Mouse (Mus musculus): Measurements from ENCODE around the gene Sh3pxd2b. TPM values are rescaled to one million over a fixed set of nuclear protein-coding genes. Genes with fewer than 3 reads are reported as not detected.

Sh3pxd2b gene
- polyA plus RNA-seq, 1 experiment from 2014 or later: 0.79 TPM

DNA sequence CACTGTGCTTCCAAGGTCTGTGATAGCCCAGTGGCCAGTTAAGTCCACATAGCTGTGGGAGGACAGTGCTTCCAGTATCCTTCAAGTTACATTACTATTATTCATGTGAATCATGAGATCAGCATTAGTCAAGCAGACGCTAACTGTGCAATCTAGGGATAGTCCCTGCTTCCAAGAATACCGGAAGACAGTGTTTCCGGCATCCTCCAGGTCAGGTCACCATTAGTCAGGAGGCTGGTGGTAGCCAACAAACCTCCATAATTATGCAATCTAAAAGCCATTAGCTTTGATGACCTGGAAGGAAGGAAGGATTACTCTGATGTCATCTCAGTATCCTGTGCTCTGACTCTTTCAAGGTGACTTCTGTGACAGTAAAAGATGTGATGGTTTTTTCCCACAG is 57.1 kb downstream of the Sh3pxd2b start:
- Histone ChIP-seq H3K4me3 (ENCODE audit: low read depth, low read length) (no peak overlapping the region), H3K9me3 (ENCODE audit: low read length) (no peaks in the 10 kb centered on the region), H3K27me3 (ENCODE audit: insufficient read depth, low read length) (no peaks in the 10 kb centered on the region), H3K27ac (ENCODE audit: low read depth) (no peak overlapping the region), H3K4me1 (ENCODE audit: insufficient read depth) (no peaks in the 10 kb centered on the region), H3K9ac (replicated peaks) (no peak overlapping the region), H3K4me2 (ENCODE audit: low read depth, low read length) (no peak overlapping the region), H3K36me3 (replicated peaks; ENCODE audit: insufficient read depth, low read length) (no peaks in the 10 kb centered on the region)
- TF ChIP-seq CTCF (IDR thresholded peaks at IDR 0.05; ENCODE audit: low read depth): no peak
- TF ChIP-seq EP300 (IDR thresholded peaks at IDR 0.05; ENCODE audit: low read depth): peak; percentile 44
- DNase-seq: no peak
- WGBS (ENCODE audit: insufficient replicate concordance): 81% methylated on average over 3 of the region's 3 CpGs
- no peak for ATAC-seq

DNA sequence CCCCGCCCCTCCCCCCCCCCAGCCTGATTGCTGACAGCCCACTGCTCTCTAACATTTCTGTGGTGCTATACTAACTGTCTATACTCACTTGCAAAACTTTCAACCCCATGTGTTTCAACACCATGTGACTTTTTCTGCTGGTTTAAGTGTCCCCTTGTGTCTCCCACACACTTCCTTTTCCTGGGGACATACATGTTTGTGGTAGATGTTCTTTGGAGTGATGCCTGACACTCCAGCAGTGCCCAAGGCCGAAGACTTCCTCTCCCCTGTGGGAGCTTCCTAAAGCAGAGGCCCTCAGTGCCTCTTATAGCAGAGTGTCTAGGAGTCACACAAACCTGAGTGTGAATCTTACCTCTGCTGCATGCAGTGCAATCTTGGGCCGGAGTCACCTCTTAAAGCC is 60.2 kb downstream of the Sh3pxd2b start:
- no peak overlapping the region for H3K27ac ChIP-seq (ENCODE audit: low read depth)
- WGBS (ENCODE audit: insufficient replicate concordance): 45% methylated on average over 2 of the region's 3 CpGs
- TF ChIP-seq EP300 (IDR thresholded peaks at IDR 0.05; ENCODE audit: low read depth): no peak
- no peak for TF ChIP-seq CTCF (IDR thresholded peaks at IDR 0.05; ENCODE audit: low read depth)
- H3K4me1 ChIP-seq (ENCODE audit: insufficient read depth): no peaks in the 10 kb centered on the region
- H3K27me3 ChIP-seq (ENCODE audit: insufficient read depth, low read length): no peaks in the 10 kb centered on the region
- H3K4me2 ChIP-seq (ENCODE audit: low read depth, low read length): no peak overlapping the region
- no peak overlapping the region for H3K9ac ChIP-seq (replicated peaks)
- no peak for ATAC-seq
- no peaks in the 10 kb centered on the region for H3K36me3 ChIP-seq (replicated peaks; ENCODE audit: insufficient read depth, low read length)
- no peak for DNase-seq
- H3K9me3 ChIP-seq (ENCODE audit: low read length): no peaks in the 10 kb centered on the region
- no peak overlapping the region for H3K4me3 ChIP-seq (ENCODE audit: low read depth, low read length)

GRCm38 (mm10) chr11:32409052-32409451 is 61.4 kb downstream of the Sh3pxd2b start:
- Histone ChIP-seq H3K36me3 (replicated peaks; ENCODE audit: insufficient read depth, low read length) (no peaks in the 10 kb centered on the region), H3K4me2 (ENCODE audit: low read depth, low read length) (no peak overlapping the region), H3K27me3 (ENCODE audit: insufficient read depth, low read length) (no peaks in the 10 kb centered on the region), H3K4me1 (ENCODE audit: insufficient read depth) (no peaks in the 10 kb centered on the region), H3K4me3 (ENCODE audit: low read depth, low read length) (no peak overlapping the region), H3K9ac (replicated peaks) (no peak overlapping the region), H3K27ac (ENCODE audit: low read depth) (no peak overlapping the region), H3K9me3 (ENCODE audit: low read length) (no peaks in the 10 kb centered on the region)
- DNase-seq: no peak
- ATAC-seq: no peak
- no peak for TF ChIP-seq CTCF (IDR thresholded peaks at IDR 0.05; ENCODE audit: low read depth)
- TF ChIP-seq EP300 (IDR thresholded peaks at IDR 0.05; ENCODE audit: low read depth): no peak

DNA sequence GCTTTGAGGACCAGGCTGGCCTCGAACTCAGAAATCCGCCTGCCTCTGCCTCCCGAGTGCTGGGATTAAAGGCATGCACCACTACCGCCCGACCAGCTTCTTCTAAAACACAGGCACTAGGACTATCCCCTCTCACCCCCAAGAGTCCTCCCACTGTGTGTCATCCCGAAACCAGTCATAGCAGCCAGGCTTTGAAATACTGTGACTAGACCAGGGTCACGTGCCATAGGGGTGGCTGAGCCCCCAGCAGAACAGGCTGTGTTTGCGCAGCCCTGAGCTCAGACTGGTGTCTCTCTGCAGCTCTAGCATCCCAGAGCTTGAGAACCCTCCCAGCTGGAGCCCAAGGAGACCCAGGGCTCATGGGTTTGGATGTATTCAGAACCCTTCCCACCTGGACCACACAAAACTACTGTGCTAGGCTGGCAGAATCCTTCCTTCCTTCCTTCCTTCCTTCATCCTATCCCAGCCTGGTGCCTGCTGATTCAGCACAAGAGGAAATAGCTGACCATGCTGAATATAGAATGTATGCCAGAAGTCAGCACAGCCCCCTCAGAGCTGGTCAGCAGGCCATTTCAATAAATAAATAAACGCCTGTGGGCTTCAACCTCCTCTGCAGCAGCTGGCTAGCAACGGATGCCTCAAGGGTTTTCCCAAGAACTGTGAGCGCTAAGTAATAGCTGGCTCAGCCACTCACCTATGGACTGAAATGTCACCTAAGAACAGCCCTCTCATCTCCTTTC is 62.4 kb downstream of the Sh3pxd2b start:
- Histone ChIP-seq H3K27me3 (ENCODE audit: insufficient read depth, low read length) (no peaks in the 10 kb centered on the region), H3K9me3 (ENCODE audit: low read length) (no peaks in the 10 kb centered on the region), H3K4me2 (ENCODE audit: low read depth, low read length) (no peak overlapping the region), H3K4me3 (ENCODE audit: low read depth, low read length) (no peak overlapping the region), H3K4me1 (ENCODE audit: insufficient read depth) (no peaks in the 10 kb centered on the region), H3K27ac (ENCODE audit: low read depth) (no peak overlapping the region), H3K36me3 (replicated peaks; ENCODE audit: insufficient read depth, low read length) (no peaks in the 10 kb centered on the region), H3K9ac (replicated peaks) (no peak overlapping the region)
- ATAC-seq (no peak), DNase-seq (no peak)
- TF ChIP-seq CTCF (IDR thresholded peaks at IDR 0.05; ENCODE audit: low read depth) (no peak), EP300 (IDR thresholded peaks at IDR 0.05; ENCODE audit: low read depth) (no peak)
- WGBS (ENCODE audit: insufficient replicate concordance): 77% methylated on average over 11 of the region's 11 CpGs

GRCm38 (mm10) chr11:32420001-32420400 is 72.4 kb downstream of the Sh3pxd2b start:
- DNase-seq: no peak
- no peak for TF ChIP-seq EP300 (IDR thresholded peaks at IDR 0.05; ENCODE audit: low read depth)
- H3K27ac ChIP-seq (ENCODE audit: low read depth): no peak overlapping the region

GRCm38 (mm10) chr11:32423311-32423710 is 75.7 kb downstream of the Sh3pxd2b start:
- no peak for TF ChIP-seq EP300 (IDR thresholded peaks at IDR 0.05; ENCODE audit: low read depth)
- TF ChIP-seq CTCF (IDR thresholded peaks at IDR 0.05; ENCODE audit: low read depth): no peak
- Histone ChIP-seq H3K4me3 (ENCODE audit: low read depth, low read length) (no peak overlapping the region), H3K4me2 (ENCODE audit: low read depth, low read length) (no peak overlapping the region), H3K4me1 (ENCODE audit: insufficient read depth) (no peaks in the 10 kb centered on the region), H3K36me3 (replicated peaks; ENCODE audit: insufficient read depth, low read length) (no peaks in the 10 kb centered on the region), H3K9me3 (ENCODE audit: low read length) (no peaks in the 10 kb centered on the region), H3K27me3 (ENCODE audit: insufficient read depth, low read length) (no peaks in the 10 kb centered on the region), H3K27ac (ENCODE audit: low read depth) (no peak overlapping the region), H3K9ac (replicated peaks) (no peak overlapping the region)
- no peak for DNase-seq
- 72% methylated on average over 12 of the region's 12 CpGs for WGBS (ENCODE audit: insufficient replicate concordance)
- ATAC-seq: no peak

More at GRCm38 (mm10) chr11:32420001-32420400, 72.4 kb downstream of the Sh3pxd2b start:
- 77% methylated on average over 5 of the region's 5 CpGs for WGBS (ENCODE audit: insufficient replicate concordance)
- Histone ChIP-seq H3K4me2 (ENCODE audit: low read depth, low read length) (no peak overlapping the region), H3K4me3 (ENCODE audit: low read depth, low read length) (no peak overlapping the region), H3K36me3 (replicated peaks; ENCODE audit: insufficient read depth, low read length) (no peaks in the 10 kb centered on the region), H3K9ac (replicated peaks) (no peak overlapping the region), H3K9me3 (ENCODE audit: low read length) (no peaks in the 10 kb centered on the region), H3K27me3 (ENCODE audit: insufficient read depth, low read length) (no peaks in the 10 kb centered on the region), H3K4me1 (ENCODE audit: insufficient read depth) (no peaks in the 10 kb centered on the region)
- no peak for ATAC-seq
